Mouse (Mus musculus) lung, embryonic 16.5 days (tissue): Measurements from ENCODE around the gene Ptx4. TPM values are rescaled to one million over a fixed set of nuclear protein-coding genes. Genes with fewer than 3 reads are reported as not detected.

ENCODE experiments used
- ATAC-seq: fragments of 200-750 bp; cut with Nextera tagmentation; 2 replicates; pipeline ENCODE4 v1.8.0; 2017; ENCODE audit warnings: low read depth, mild to moderate bottlenecking, moderate library complexity
- H3K27ac ChIP-seq: fragments of 300-500 bp; sonication (generic); 2 replicates; pipeline ENCODE4 v1.5.1; 2014; ENCODE audit warnings: mild to moderate bottlenecking, control low read depth, low read length
- H3K27me3 ChIP-seq: fragments of 300-500 bp; sonication (generic); 2 replicates; pipeline ENCODE4 v1.6.1; 2014; ENCODE audit warnings: low read depth, low read length, mixed read lengths; ENCODE audit not compliant: control insufficient read depth, insufficient read depth
- H3K36me3 ChIP-seq: fragments of 300-500 bp; sonication (generic); 2 replicates; pipeline ENCODE4 v1.6.1; 2014; ENCODE audit warnings: low read length; ENCODE audit not compliant: control insufficient read depth, insufficient read depth
- H3K4me1 ChIP-seq: fragments of 300-500 bp; sonication (generic); replicated peaks from 2 replicates; pipeline ENCODE4 v1.6.1; 2014; ENCODE audit warnings: low read length, mixed read lengths; ENCODE audit not compliant: control insufficient read depth, insufficient read depth
- H3K4me2 ChIP-seq: fragments of 300-500 bp; sonication (generic); 2 replicates; pipeline ENCODE4 v1.6.1; 2014; ENCODE audit warnings: low read depth, low read length, control low read depth
- H3K4me3 ChIP-seq: fragments of 300-500 bp; sonication (generic); 2 replicates; pipeline ENCODE4 v1.5.1; 2014; ENCODE audit warnings: mild to moderate bottlenecking, low read length, control low read depth
- H3K9ac ChIP-seq: fragments of 300-500 bp; sonication (generic); 2 replicates; pipeline ENCODE4 v1.6.1; 2014; ENCODE audit warnings: low read length, control low read depth
- H3K9me3 ChIP-seq: fragments of 300-500 bp; sonication (generic); 2 replicates; pipeline ENCODE4 v1.6.1; 2016; ENCODE audit warnings: low read length; ENCODE audit not compliant: control insufficient read depth
- WGBS: fragments of 180-500 bp; shearing (Covaris S2); extraction: QIAGEN DNeasy Blood & Tissue Kit; methylation state at CpG from one replicate; pipeline ENCODE4 v1.1.7; 2014; 5-methylcytosine and 5-hydroxymethylcytosine counted together
- polyA plus RNA-seq: library from polyadenylated mRNA; unstranded; fragments of >200 nt; fragmentation: Nextera tagmentation; extraction: Ambion mirVana; gene quantifications from 2 replicates; pipeline ENCODE4 v1.2.1, GENCODE M21; 2015

Gene Ptx4
- 0.19 TPM in 1 of 2 replicates, not detected in the other for polyA plus RNA-seq

DNA sequence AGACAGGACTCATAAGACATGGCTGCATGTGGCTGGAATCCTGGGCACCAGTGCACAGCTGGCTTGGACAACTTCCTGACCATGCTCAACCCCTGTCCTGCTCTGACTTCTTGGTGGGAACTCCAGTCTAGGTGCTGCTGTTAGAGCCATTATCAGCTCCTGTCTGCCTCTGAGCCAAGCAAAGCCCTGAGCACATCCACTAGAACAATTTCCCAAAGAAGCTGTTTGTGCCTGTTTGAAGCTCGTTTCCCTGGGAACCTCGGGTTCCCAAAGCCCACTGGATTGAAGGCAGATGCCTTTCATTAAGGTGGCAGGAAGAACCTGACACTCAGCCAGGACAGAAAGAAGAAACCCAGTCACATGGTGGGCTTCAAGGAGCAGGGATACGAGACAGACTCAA, at the start of gene Ptx4:
Gene Ptx4, plus strand, starts transcription at position 355 of the 400 bp plus-strand sequence.
- Histone ChIP-seq H3K9me3 (no peaks in the 10 kb centered on the region), H3K4me1 (peaks cover 4% of the 10 kb centered on the region), H3K4me2 (no peak within 1 kb of the TSS), H3K27ac (no peak within 1 kb of the TSS), H3K36me3 (no peaks in the 10 kb centered on the region), H3K4me3 (no peak within 1 kb of the TSS), H3K27me3 (no peaks in the 10 kb centered on the region; the same call in 1 of the 2 replicates), H3K9ac (no peak within 1 kb of the TSS)
- 31% methylated on average over 3 of the region's 3 CpGs for WGBS
- no peak for ATAC-seq

DNA sequence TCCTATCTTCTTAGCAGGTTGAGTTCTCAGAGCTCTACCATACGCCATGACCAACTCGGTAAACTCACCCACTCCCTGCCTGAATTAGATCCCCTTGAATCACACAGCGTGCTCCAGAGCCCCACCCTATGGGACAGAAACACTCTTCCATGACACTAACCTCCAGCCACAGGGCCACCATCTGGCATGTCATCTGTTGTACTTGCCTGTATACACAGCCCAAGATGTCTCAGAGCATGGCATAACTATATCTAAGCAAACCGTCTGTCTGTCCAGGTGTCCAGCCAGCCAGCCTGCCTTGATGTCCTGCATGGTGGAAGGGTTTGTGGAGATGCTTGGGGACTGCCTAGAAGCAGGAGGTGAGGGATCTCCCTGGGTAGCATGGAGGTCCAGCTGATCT, 43.7 kb upstream of the Ptx4 start:
- 74% methylated on average over 4 of the region's 4 CpGs for WGBS
- peak overlapping the region; percentile 64 for H3K4me2 ChIP-seq
- H3K36me3 ChIP-seq = peaks cover 6% of the 10 kb centered on the region
- no peak overlapping the region for H3K27ac ChIP-seq
- peak overlapping the region; percentile 82; the same call in 1 of the 2 replicates for H3K9ac ChIP-seq
- peak overlapping the region; percentile 65 for H3K4me3 ChIP-seq
- no peak for ATAC-seq
- peaks cover 25% of the 10 kb centered on the region for H3K4me1 ChIP-seq
- no peaks in the 10 kb centered on the region for H3K9me3 ChIP-seq
- H3K27me3 ChIP-seq = no peaks in the 10 kb centered on the region

DNA sequence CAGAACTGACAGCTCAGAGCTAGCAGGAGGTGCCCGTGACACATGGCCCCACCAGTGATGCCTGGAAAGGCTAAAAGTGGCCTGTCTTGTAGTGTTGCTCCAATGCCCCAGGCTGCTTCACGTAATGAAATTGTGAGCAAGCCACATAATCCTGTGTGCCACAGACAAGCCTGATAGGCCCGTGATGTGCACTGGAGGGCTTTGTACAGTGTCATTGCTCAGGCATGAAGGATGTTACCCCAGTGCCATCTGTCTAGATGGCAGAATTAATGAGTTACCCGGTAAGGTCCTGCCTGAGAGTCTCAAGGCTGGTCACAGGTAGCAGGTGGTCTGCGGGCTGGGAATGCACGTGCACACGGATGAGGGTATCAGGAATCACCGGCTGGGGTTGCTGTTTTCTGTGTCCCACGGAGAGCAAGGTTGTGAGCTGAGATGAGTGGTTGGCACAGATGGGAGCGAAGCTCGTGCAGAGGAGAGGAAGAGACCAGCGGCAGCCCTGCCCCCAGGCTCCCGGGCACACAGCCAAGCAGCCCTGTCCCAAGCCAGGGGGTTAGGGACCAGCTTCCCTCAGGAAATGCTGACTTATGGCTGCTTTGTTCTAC, 42.7 kb upstream of the Ptx4 start:
- H3K4me1 ChIP-seq = peaks cover 27% of the 10 kb centered on the region
- H3K27me3 ChIP-seq = no peaks in the 10 kb centered on the region
- peak; percentile 42 for ATAC-seq
- peak overlapping the region; percentile 82 for H3K9ac ChIP-seq
- H3K9me3 ChIP-seq = no peaks in the 10 kb centered on the region
- H3K27ac ChIP-seq = peak overlapping the region; percentile 91
- peak overlapping the region; percentile 64 for H3K4me2 ChIP-seq
- peaks cover 6% of the 10 kb centered on the region for H3K36me3 ChIP-seq
- H3K4me3 ChIP-seq = peak overlapping the region; percentile 65
- WGBS = 44% methylated on average over 13 of the region's 13 CpGs

DNA sequence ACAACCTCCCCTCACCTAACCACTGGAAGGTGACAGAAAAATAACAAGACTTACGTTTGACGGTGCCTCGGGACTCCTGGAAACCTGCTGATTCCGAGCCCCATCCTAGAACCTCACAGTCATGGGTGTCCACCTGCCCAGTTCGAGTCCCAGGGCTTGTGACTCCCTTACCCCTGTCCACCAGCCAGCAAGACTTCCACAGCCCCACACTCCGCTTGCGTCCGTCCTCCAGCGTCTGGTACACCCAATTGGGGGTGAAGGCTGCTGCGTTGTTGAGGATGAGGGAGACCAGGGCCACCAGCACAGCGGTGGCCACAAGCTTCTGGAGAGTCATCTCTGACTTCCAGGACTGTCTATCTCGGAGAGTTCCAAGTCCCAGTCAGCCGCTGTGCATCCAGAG, 40.4 kb upstream of the Ptx4 start:
- Histone ChIP-seq H3K4me1 (peaks cover 43% of the 10 kb centered on the region), H3K27ac (peak overlapping the region; percentile 91), H3K4me2 (peak overlapping the region; percentile 64), H3K4me3 (peak overlapping the region; percentile 65), H3K9me3 (no peaks in the 10 kb centered on the region), H3K27me3 (no peaks in the 10 kb centered on the region), H3K36me3 (peaks cover 3% of the 10 kb centered on the region; the same call in 1 of the 2 replicates), H3K9ac (peak overlapping the region; percentile 82)
- WGBS = 62% methylated on average over 13 of the region's 13 CpGs
- ATAC-seq = no peak

DNA sequence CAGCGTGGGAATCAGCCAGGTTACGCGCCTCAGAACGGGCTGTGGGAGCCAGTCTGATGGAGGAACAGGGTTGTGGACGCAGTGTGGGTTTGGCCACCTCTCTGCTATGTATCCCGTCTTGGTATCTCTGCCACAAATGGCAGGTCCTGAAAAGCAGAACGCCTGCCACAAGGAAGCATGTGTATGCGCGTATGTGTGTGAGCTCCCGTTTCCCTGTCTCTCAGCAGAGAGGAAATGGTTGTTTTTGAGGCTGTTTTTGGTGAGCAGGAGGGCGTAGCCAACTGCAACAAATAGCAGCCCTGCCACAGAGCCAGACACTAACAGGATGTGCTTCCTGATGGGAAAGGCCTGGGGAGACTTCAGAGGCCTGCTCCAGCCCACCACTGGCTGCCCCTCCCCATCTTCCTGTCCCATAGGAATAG, 39.6 kb upstream of the Ptx4 start:
- Histone ChIP-seq H3K36me3 (peaks cover 3% of the 10 kb centered on the region; the same call in 1 of the 2 replicates), H3K4me2 (peak overlapping the region; percentile 64), H3K9me3 (no peaks in the 10 kb centered on the region), H3K27ac (peak overlapping the region; percentile 91), H3K4me3 (peak overlapping the region; percentile 65), H3K4me1 (peaks cover 43% of the 10 kb centered on the region), H3K9ac (peak overlapping the region; percentile 82), H3K27me3 (no peaks in the 10 kb centered on the region)
- 36% methylated on average over 11 of the region's 11 CpGs for WGBS
- peak; percentile 46 for ATAC-seq

DNA sequence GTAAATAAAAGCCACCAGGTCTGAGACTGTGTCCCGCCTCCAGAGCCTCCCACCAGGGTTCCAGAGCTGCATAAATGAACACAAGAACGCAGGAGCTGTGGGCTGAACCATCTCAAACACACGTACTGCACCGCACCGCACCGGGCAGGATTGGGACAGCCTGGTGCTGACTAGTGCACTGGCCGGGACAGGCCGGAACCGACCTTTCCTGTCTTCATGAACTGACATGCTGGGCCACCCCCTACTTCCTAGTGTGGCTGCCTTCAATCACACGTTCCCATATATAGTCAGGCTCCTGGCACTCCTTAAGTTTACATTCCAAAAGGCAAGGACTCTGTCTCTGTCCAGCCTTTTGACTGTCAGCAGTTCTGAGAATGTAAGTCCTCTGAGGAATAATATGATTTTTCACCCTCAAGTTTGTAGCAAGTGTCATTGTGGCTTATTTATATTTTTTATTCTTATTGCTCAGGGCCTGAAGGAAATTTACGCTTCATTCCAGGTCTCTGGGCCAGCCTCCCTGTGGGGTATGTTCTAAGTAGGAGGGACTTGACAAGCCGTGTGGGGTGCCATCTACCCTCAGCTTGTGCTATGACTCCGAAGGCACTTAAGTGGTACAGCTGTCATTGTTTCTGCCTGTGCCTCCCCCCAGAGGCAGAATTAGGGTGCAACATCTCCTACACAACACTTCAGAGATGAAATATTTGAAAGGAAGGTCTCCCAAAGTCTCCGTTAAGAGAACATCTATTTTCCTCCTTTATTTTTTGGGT, 38.3 kb upstream of the Ptx4 start:
- H3K4me1 ChIP-seq = peaks cover 32% of the 10 kb centered on the region
- peak overlapping the region; percentile 17 for H3K4me3 ChIP-seq
- no peaks in the 10 kb centered on the region for H3K9me3 ChIP-seq
- WGBS = 38% methylated on average over 14 of the region's 14 CpGs
- ATAC-seq = peak; percentile 84
- H3K27ac ChIP-seq = peak overlapping the region; percentile 91
- H3K36me3 ChIP-seq = peaks cover 3% of the 10 kb centered on the region; the same call in 1 of the 2 replicates
- H3K9ac ChIP-seq = no peak overlapping the region
- H3K4me2 ChIP-seq = peak overlapping the region; percentile 42
- H3K27me3 ChIP-seq = no peaks in the 10 kb centered on the region

DNA sequence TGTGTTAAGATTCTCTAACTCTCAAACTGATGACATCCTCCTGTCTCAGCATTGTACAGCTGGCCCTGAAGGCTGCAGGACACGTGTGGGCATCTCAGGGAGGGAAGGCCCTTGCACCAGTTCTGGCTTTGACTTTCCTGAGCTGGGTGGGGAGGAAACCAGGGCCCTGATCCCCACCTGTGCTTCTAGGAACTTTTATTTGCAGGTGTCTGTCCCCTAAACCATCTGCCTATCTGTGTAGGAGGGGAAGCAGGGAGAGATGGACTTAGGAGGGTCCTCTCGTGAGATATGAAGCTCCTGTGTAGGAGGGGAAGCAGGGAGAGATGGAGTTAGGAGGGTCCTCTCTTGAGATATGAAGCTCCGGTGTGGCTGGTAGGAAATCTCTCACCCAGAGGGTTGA, 37.7 kb upstream of the Ptx4 start:
- peak overlapping the region; percentile 0; the same call in 1 of the 2 replicates for H3K9ac ChIP-seq
- no peak overlapping the region for H3K4me3 ChIP-seq
- peaks cover 26% of the 10 kb centered on the region for H3K4me1 ChIP-seq
- ATAC-seq = no peak
- H3K36me3 ChIP-seq = no peaks in the 10 kb centered on the region
- WGBS = 41% methylated on average over 3 of the region's 3 CpGs
- no peaks in the 10 kb centered on the region for H3K9me3 ChIP-seq
- H3K4me2 ChIP-seq = peak overlapping the region; percentile 13
- peak overlapping the region; percentile 91 for H3K27ac ChIP-seq
- H3K27me3 ChIP-seq = no peaks in the 10 kb centered on the region

DNA sequence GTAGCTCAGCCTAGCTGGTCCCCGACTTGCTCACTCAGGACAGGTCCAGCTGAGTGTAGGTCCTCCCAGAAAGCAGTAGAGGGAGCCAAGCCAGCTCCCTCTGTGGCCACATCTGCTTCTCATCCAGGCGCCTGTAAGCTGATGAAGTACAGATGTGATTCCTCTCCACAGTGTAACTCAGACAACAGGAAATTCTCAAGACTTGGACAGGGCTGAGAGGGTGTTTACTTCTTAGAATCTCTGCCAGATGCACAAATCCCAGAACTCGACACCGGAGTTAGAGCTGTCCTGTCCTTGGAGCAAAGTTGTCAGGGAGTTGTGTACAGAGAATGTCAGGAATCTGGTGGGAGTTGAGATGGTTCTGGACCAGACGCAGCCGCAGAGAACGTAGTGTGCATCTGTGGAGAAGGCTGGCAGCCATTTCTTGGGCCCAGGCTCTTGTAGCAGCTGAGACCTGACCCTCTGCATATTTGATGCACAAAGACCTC, 37.1 kb upstream of the Ptx4 start, which contains the start of gene Tmem204:
Gene Tmem204, minus strand, starts transcription at position 148 of the 488 bp plus-strand sequence.
- Histone ChIP-seq H3K27ac (peak within 1 kb of the TSS; percentile 94), H3K4me3 (no peak within 1 kb of the TSS), H3K27me3 (no peaks in the 10 kb centered on the region), H3K4me2 (peak within 1 kb of the TSS; percentile 13), H3K9ac (peak within 1 kb of the TSS; percentile 0; the same call in 1 of the 2 replicates), H3K36me3 (no peaks in the 10 kb centered on the region), H3K4me1 (peaks cover 25% of the 10 kb centered on the region), H3K9me3 (no peaks in the 10 kb centered on the region)
- peak; percentile 77 for ATAC-seq
- WGBS = 20% methylated on average over 7 of the region's 7 CpGs

DNA sequence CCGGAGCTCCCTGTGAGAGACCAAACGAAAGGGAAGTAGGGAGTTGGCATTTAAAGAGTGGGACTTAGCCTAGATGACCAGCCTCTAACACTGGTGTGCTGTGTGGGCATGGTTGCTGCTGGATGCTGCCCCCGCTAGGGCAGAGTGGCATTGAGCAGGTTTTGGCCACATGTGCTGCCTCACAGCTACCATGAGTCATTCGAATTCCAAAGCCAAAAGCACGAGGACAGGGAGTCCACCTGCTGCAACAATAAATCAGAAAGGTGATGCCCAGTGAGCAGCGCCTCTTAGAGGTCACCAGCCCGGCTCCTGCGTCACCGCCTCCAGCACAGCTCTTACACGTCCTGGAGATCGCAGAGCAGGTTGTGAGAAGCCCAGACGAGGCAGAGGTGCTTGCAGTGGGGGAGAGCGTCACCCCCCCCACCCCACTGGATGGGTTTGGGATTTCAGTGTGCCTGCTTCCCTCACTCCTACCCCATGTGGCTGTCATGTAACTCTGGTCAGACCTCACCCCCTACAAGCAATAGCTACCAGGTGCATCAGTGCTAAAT, 35.6 kb upstream of the Ptx4 start:
- Histone ChIP-seq H3K27me3 (no peaks in the 10 kb centered on the region), H3K9me3 (no peaks in the 10 kb centered on the region), H3K4me3 (no peak overlapping the region), H3K4me2 (no peak overlapping the region), H3K36me3 (no peaks in the 10 kb centered on the region), H3K4me1 (peaks cover 25% of the 10 kb centered on the region), H3K27ac (peak overlapping the region; percentile 94), H3K9ac (no peak overlapping the region)
- WGBS = 71% methylated on average over 13 of the region's 13 CpGs
- no peak for ATAC-seq
